Mouse (Mus musculus) spleen, adult 12 weeks (tissue): ENCODE results near the gene Cog4.
"Not testable (repeated sequence)": the region's sequence is repeated elsewhere in the genome, so short reads cannot be mapped to it uniquely, and the experiment has no call there.

Source experiments
- DNase-seq: peaks from one replicate; pipeline ENCODE4 v3.0.0; 2022; ENCODE audit warnings: low spot score

The Cog4 gene

GRCm38 (mm10) chr8:110828511-110828910, 17.9 kb upstream of the Cog4 start:
- DNase-seq = no peak

- DNase-seq = no peak
Measured at GRCm38 (mm10) chr8:110831956-110832355, 14.4 kb upstream of the Cog4 start.

- no peak for DNase-seq
Measured at GRCm38 (mm10) chr8:110842012-110842574, 4.3 kb upstream of the Cog4 start.

- no peak for DNase-seq
Measured at GRCm38 (mm10) chr8:110843207-110843606, 3.2 kb upstream of the Cog4 start.

DNA sequence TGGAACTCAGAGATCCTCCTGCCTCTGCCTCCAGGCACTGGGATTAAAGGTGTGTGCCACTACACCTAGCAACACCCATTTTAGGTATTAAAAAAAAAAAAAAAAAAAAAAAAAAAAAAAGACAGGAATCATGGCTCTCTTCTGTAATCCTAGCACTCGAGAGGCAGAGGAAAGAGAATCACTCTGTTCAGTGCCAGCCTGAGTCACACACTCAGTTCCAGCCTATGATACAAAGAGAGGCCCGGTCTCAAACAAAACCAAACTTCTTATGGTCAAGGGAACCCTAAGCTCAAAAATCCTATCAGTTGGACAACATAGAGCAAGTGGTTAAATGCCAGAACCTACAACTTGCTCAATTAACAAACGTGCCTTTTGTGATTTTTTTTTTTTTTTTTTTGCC, 1.5 kb upstream of the Cog4 start:
- DNase-seq = no peak

GRCm38 (mm10) chr8:110845821-110846404, 487 bp upstream of the Cog4 start:
- DNase-seq = peak; percentile 19

GRCm38 (mm10) chr8:110847171-110847549, 760 bp downstream of the Cog4 start:
- DNase-seq = no peak

- DNase-seq = no peak
Measured at GRCm38 (mm10) chr8:110847645-110848495, 1.5 kb downstream of the Cog4 start.

DNA sequence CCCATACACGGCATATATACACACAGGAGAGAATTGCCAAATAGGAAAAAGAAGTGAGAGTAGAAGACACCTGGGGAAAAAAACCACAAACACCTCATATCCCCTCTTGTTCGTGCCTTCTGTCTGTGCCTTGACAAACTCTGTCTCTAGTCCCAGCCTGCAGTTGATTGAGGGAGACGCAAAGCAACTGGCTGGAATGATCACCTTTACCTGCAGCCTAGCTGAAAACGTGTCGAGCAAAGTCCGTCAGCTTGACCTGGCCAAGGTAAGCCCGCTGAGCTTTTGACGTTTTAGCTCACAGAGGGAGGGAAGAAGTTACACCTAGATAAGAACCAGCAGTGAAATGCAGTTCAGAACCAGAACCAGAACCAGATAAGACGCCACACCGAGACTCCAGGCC, 4.8 kb downstream of the Cog4 start:
- DNase-seq = no peak

- not testable (repeated sequence) for DNase-seq
Measured at GRCm38 (mm10) chr8:110856073-110856472, 9.7 kb downstream of the Cog4 start.

GRCm38 (mm10) chr8:110856760-110857461, 10.5 kb downstream of the Cog4 start:
- DNase-seq = no peak

GRCm38 (mm10) chr8:110859651-110860501, 13.5 kb downstream of the Cog4 start:
- peak; percentile 34 for DNase-seq

- DNase-seq = not testable (repeated sequence)
Measured at GRCm38 (mm10) chr8:110861347-110862025, 15.1 kb downstream of the Cog4 start.

DNA sequence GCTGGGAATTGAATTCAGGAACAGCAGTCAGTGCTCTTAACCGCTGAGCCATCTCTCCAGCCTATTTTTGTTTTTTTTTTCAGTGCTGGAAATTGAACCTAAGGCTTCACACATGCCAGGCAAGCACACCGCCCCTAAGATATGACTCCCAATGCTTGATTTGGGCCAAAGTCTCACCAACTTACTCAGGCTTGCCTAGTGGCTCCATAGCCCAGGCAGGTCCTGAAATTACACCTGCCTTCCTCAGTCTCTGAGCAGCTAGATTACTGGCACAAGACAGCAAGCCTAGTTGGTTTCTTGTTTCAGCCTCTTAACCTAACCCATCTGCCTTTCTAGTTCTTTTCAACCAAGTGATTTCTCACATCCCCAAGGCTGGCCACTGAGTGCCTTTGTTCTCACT, 24.1 kb downstream of the Cog4 start:
- DNase-seq = no peak

GRCm38 (mm10) chr8:110877862-110878261, 31.5 kb downstream of the Cog4 start:
- no peak for DNase-seq

DNA sequence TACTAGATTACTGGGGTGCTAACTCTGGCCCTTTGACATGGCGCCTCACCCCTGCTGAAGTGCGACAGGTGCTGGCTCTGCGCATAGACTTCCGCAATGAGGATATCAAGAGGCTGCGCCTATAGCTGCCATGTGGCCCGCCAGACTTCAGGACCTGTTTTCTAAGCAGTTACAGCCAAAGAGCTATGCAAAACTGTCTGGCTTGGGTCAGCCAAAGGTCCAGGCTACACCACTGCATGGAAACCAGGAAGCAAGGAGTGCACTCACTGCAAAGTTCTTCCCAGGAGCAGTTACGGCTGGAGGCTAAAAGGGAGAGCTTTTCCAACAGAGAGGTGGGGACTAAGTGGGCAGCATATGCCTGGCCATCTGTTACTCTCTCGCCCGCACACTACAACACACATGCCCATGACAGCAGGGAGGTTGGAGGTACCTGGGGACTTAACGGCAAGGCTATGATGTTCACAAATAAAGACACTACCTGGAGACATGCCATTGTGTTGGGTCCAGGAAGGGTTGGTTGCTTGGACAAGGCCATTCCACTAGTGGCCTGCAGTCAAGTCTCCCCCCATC, 35.4 kb downstream of the Cog4 start:
- no peak for DNase-seq

DNA sequence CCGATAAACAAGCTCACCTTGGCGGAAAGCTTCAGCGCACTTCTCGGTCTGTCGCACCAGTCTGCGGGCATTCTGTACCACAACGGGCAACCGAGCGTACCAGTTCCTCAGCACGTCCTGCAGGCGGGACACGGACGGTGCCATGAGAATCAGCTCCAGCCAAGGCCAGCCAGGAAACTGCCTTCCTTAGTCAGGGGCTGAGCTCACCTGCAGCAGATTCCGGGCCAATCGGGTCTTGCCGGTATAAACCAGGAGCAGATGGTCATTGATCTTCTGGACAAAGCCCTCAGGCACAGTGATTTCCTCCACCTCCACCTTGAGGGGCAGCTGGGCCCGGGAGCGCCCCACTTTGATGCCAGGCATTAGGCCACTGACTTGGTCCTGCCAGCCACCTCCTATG, 37.4 kb downstream of the Cog4 start:
- DNase-seq = no peak

GRCm38 (mm10) chr8:110886634-110887033, 40.2 kb downstream of the Cog4 start:
- DNase-seq = no peak

DNA sequence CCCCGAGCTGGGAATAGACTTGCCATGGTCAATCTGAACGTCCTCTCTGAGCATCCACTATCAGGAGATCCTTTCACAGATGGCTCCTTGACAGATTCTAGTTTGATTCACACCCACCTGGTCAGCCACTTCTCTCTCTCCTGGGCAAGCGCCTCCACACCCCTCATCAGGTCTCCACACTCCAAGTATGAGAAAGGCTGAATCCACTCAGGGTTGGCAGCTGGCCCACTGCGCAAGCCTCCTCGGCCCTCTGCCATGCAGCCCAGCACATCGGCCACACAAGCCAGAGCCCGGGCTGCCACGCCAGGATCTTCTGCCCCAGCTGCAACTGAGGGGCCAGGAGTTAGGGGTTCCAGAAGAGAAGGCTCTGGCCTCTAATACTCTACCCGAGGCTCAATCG, 41.2 kb downstream of the Cog4 start:
- DNase-seq = no peak

DNA sequence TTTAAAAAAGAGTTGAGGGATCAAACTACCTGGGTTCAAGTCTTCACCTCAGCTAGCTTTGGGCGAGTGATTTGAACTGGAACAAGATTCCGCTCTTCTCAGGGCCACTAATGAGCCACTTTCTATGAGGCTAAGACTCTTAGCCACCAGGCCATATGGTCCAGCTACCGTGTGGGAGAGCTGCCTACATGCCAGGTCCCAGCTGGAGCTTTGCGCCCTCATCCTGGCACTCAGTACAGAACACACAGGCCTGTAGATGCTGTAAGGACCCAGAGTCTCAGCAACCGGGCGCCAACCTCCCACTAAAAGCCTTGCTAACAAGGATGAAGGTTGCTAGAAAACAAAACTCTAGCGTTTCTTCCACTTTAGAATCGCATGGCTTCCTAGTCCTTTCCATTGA, 42.0 kb downstream of the Cog4 start:
- no peak for DNase-seq

GRCm38 (mm10) chr8:110888860-110889259, 42.5 kb downstream of the Cog4 start:
- DNase-seq = no peak
